Mouse (Mus musculus): ENCODE results near the gene Klrg2.

- no peak for TF ChIP-seq EP300 (IDR thresholded peaks at IDR 0.05; ENCODE audit: insufficient read depth, low read depth, low read length)
- TF ChIP-seq CTCF (IDR thresholded peaks at IDR 0.05): no peak
- no peak for TF ChIP-seq POLR2A (IDR thresholded peaks at IDR 0.05; ENCODE audit: insufficient read depth, low read depth, low read length)
These were observed 6.0 kb upstream of the Klrg2 start for GRCm38 (mm10) chr6:38643039-38643438.

Data from heart, adult 2 months (tissue).